Mouse (Mus musculus) spleen, adult 2 months (tissue): ENCODE data around the gene Zfp853.

Experiments used
- CTCF ChIP-seq: fragments of 200-500 bp; IDR thresholded peaks from 2 replicates; pipeline ENCODE4 v1.5.1; 2011; ENCODE audit warnings: mild to moderate bottlenecking, inconsistent platforms; ENCODE audit not compliant: insufficient read depth, insufficient read length, insufficient replicate concordance; ENCODE audit errors: extremely low read depth
- POLR2A ChIP-seq: fragments of 200-500 bp; IDR thresholded peaks from 2 replicates; pipeline ENCODE4 v1.6.1; 2011; ENCODE audit warnings: low read depth, low read length, inconsistent platforms

DNA sequence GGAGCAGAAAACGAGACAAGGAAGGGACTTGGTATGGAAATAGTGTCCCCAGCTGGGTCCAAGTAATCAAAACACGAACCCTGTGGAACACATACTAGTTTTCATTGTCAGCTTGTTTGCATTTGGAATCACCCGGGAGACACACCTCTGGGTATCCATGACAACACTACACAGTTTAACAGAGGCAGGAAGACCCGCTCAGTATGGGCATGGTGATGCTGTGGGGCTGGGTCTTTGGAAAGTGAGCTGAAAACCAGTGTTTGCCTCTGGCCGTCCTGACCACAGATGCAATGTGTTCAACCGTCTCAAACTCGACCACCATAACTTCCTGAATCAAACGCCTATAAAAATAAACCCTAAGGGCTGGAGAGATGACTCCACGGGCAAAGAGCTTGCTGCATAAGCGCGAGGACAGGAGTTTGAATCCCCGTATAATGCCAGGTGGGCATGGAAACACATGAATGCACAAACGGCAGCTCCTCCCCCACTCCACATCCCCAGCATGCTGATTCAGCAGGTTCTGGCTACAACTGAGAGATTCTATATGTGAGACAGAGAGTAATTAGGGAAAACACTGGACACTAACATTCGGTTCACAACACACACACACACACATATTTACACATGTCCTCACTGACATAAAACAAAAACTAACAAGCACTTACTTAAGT lies 41.1 kb upstream of the Zfp853 start:
- no peak for TF ChIP-seq POLR2A
- TF ChIP-seq CTCF: no peak
